Mouse (Mus musculus): ENCODE measurements around the gene Golga4.

Golga4 gene

GRCm38 (mm10) chr9:118527056-118527455 is 21.0 kb downstream of the Golga4 start:
- DNase-seq (ENCODE audit: low read depth), result no peak

GRCm38 (mm10) chr9:118529783-118530182 is 23.7 kb downstream of the Golga4 start:
- DNase-seq (ENCODE audit: low read depth), result no peak

- DNase-seq (ENCODE audit: low read depth), result no peak
Observed at GRCm38 (mm10) chr9:118530679-118531078, 24.6 kb downstream of the Golga4 start.

GRCm38 (mm10) chr9:118532516-118533205 is 26.6 kb downstream of the Golga4 start:
- no peak for DNase-seq (ENCODE audit: low read depth)

- DNase-seq (ENCODE audit: low read depth), result no peak
Observed at GRCm38 (mm10) chr9:118536946-118537345, 30.9 kb downstream of the Golga4 start.

GRCm38 (mm10) chr9:118537463-118538339 is 31.6 kb downstream of the Golga4 start:
- no peak for DNase-seq (ENCODE audit: low read depth)

GRCm38 (mm10) chr9:118541851-118542250 is 35.8 kb downstream of the Golga4 start:
- DNase-seq (ENCODE audit: low read depth), result no peak

- no peak for DNase-seq (ENCODE audit: low read depth)
Observed at GRCm38 (mm10) chr9:118545146-118545545, 39.1 kb downstream of the Golga4 start.

- no peak for DNase-seq (ENCODE audit: low read depth)
Observed at GRCm38 (mm10) chr9:118548651-118549050, 42.6 kb downstream of the Golga4 start.

- DNase-seq (ENCODE audit: low read depth), result no peak
Observed at GRCm38 (mm10) chr9:118556951-118557780, 51.1 kb downstream of the Golga4 start.

- DNase-seq (ENCODE audit: low read depth), result no peak
Observed at GRCm38 (mm10) chr9:118563356-118563755, 57.3 kb downstream of the Golga4 start.

- DNase-seq (ENCODE audit: low read depth), result no peak
Observed at GRCm38 (mm10) chr9:118563866-118564265, 57.8 kb downstream of the Golga4 start.

GRCm38 (mm10) chr9:118564696-118565095 is 58.6 kb downstream of the Golga4 start:
- DNase-seq (ENCODE audit: low read depth), result no peak

- DNase-seq (ENCODE audit: low read depth), result no peak
Observed at GRCm38 (mm10) chr9:118569328-118569727, 63.3 kb downstream of the Golga4 start.

GRCm38 (mm10) chr9:118570865-118571264 is 64.8 kb downstream of the Golga4 start:
- DNase-seq (ENCODE audit: low read depth), result no peak

GRCm38 (mm10) chr9:118571701-118572100 is 65.6 kb downstream of the Golga4 start:
- no peak for DNase-seq (ENCODE audit: low read depth)

- no peak for DNase-seq (ENCODE audit: low read depth)
Observed at GRCm38 (mm10) chr9:118574911-118575310, 68.8 kb downstream of the Golga4 start.

GRCm38 (mm10) chr9:118580371-118580770 is 74.3 kb downstream of the Golga4 start:
- no peak for DNase-seq (ENCODE audit: low read depth)

GRCm38 (mm10) chr9:118582757-118583156 is 76.7 kb downstream of the Golga4 start:
- DNase-seq (ENCODE audit: low read depth), result peak; percentile 20

- no peak for DNase-seq (ENCODE audit: low read depth)
Observed at GRCm38 (mm10) chr9:118584838-118585237, 78.8 kb downstream of the Golga4 start.

- no peak for DNase-seq (ENCODE audit: low read depth)
Observed at GRCm38 (mm10) chr9:118585998-118586397, 79.9 kb downstream of the Golga4 start.

GRCm38 (mm10) chr9:118587115-118587514 is 81.0 kb downstream of the Golga4 start:
- no peak for DNase-seq (ENCODE audit: low read depth)

All from naive thymus-derived CD4-positive, alpha-beta T cell, adult 2 months (primary cell).